Mouse (Mus musculus): Measurements from ENCODE around the gene Slc5a2. TPM values are rescaled to one million over a fixed set of nuclear protein-coding genes. Genes with fewer than 3 reads are reported as not detected.

The Slc5a2 gene
- polyA plus RNA-seq, 1 experiment from 2014 or later, result 8.4 TPM

GRCm38 (mm10) chr7:128304907-128305306 is 39.5 kb downstream of the Slc5a2 start:
- Histone ChIP-seq H3K9ac (no peak overlapping the region), H3K36me3 (no peaks in the 10 kb centered on the region), H3K27ac (no peak overlapping the region), H3K4me3 (replicated peaks) (no peak overlapping the region), H3K4me1 (peaks cover 15% of the 10 kb centered on the region), H3K4me2 (no peak overlapping the region), H3K27me3 (peaks cover 3% of the 10 kb centered on the region; the same call in 1 of the 2 replicates), H3K9me3 (replicated peaks) (no peaks in the 10 kb centered on the region)
- WGBS, result 4% methylated on average over 5 of the region's 5 CpGs
- ATAC-seq (replicated peaks; ENCODE audit: low FRiP score), result no peak; the same call in 1 of the 2 replicates

- ATAC-seq (replicated peaks; ENCODE audit: low FRiP score), result no peak
- no peak overlapping the region for H3K4me3 ChIP-seq (replicated peaks)
- H3K27ac ChIP-seq, result no peak overlapping the region
- H3K9ac ChIP-seq, result no peak overlapping the region
- H3K4me2 ChIP-seq, result no peak overlapping the region
- peaks cover under 1% of the 10 kb centered on the region; the same call in 1 of the 2 replicates for H3K27me3 ChIP-seq
- H3K4me1 ChIP-seq, result peaks cover 41% of the 10 kb centered on the region
- no peaks in the 10 kb centered on the region for H3K36me3 ChIP-seq
- no peaks in the 10 kb centered on the region for H3K9me3 ChIP-seq (replicated peaks)
Measured at GRCm38 (mm10) chr7:128307851-128308250, 42.4 kb downstream of the Slc5a2 start.

GRCm38 (mm10) chr7:128309216-128309615 is 43.8 kb downstream of the Slc5a2 start:
- Histone ChIP-seq H3K27ac (no peak overlapping the region), H3K36me3 (no peaks in the 10 kb centered on the region), H3K9me3 (replicated peaks) (no peaks in the 10 kb centered on the region), H3K4me3 (replicated peaks) (no peak overlapping the region), H3K9ac (no peak overlapping the region), H3K4me1 (peaks cover 41% of the 10 kb centered on the region), H3K4me2 (no peak overlapping the region), H3K27me3 (no peaks in the 10 kb centered on the region)
- ATAC-seq (replicated peaks; ENCODE audit: low FRiP score), result no peak
- WGBS, result 24% methylated on average over 3 of the region's 3 CpGs

GRCm38 (mm10) chr7:128309776-128310175 is 44.3 kb downstream of the Slc5a2 start:
- H3K4me1 ChIP-seq, result peaks cover 39% of the 10 kb centered on the region
- H3K4me2 ChIP-seq, result no peak overlapping the region
- H3K4me3 ChIP-seq (replicated peaks), result no peak overlapping the region
- H3K36me3 ChIP-seq, result no peaks in the 10 kb centered on the region
- H3K27ac ChIP-seq, result no peak overlapping the region
- WGBS, result 48% methylated on average over 1 of the region's 1 CpGs
- H3K27me3 ChIP-seq, result no peaks in the 10 kb centered on the region
- no peaks in the 10 kb centered on the region for H3K9me3 ChIP-seq (replicated peaks)
- H3K9ac ChIP-seq, result no peak overlapping the region
- no peak for ATAC-seq (replicated peaks; ENCODE audit: low FRiP score)

- H3K9ac ChIP-seq, result no peak overlapping the region
- H3K4me3 ChIP-seq (replicated peaks), result no peak overlapping the region
- 51% methylated on average over 8 of the region's 8 CpGs for WGBS
- peaks cover 38% of the 10 kb centered on the region for H3K4me1 ChIP-seq
- no peak overlapping the region for H3K4me2 ChIP-seq
- ATAC-seq (replicated peaks; ENCODE audit: low FRiP score), result no peak
- no peak overlapping the region for H3K27ac ChIP-seq
- H3K36me3 ChIP-seq, result no peaks in the 10 kb centered on the region
- no peaks in the 10 kb centered on the region for H3K27me3 ChIP-seq
- H3K9me3 ChIP-seq (replicated peaks), result no peaks in the 10 kb centered on the region
Measured at GRCm38 (mm10) chr7:128310229-128310688, 44.8 kb downstream of the Slc5a2 start.

- H3K27me3 ChIP-seq, result no peaks in the 10 kb centered on the region
- H3K36me3 ChIP-seq, result no peaks in the 10 kb centered on the region
- H3K9me3 ChIP-seq (replicated peaks), result no peaks in the 10 kb centered on the region
- peak overlapping the region; percentile 49 for H3K27ac ChIP-seq
- WGBS, result 27% methylated on average over 3 of the region's 3 CpGs
- no peak overlapping the region for H3K4me2 ChIP-seq
- peaks cover 38% of the 10 kb centered on the region for H3K4me1 ChIP-seq
- H3K9ac ChIP-seq, result no peak overlapping the region
- no peak overlapping the region for H3K4me3 ChIP-seq (replicated peaks)
- ATAC-seq (replicated peaks; ENCODE audit: low FRiP score), result peak; percentile 55; the same call in 1 of the 2 replicates
Measured at GRCm38 (mm10) chr7:128311263-128311662, 45.8 kb downstream of the Slc5a2 start.

- Histone ChIP-seq H3K36me3 (no peaks in the 10 kb centered on the region), H3K4me3 (replicated peaks) (no peak overlapping the region), H3K4me1 (peaks cover 39% of the 10 kb centered on the region), H3K9ac (no peak overlapping the region), H3K27ac (peak overlapping the region; percentile 49), H3K4me2 (no peak overlapping the region), H3K27me3 (no peaks in the 10 kb centered on the region), H3K9me3 (replicated peaks) (no peaks in the 10 kb centered on the region)
- ATAC-seq (replicated peaks; ENCODE audit: low FRiP score), result 0 out of 2 replicates have a peak, but pooled peaks have one; percentile 34
- 26% methylated on average over 8 of the region's 8 CpGs for WGBS
Measured at GRCm38 (mm10) chr7:128311811-128312210, 46.4 kb downstream of the Slc5a2 start.

GRCm38 (mm10) chr7:128312375-128313059 is 47.1 kb downstream of the Slc5a2 start:
- ATAC-seq (replicated peaks; ENCODE audit: low FRiP score), result no peak
- Histone ChIP-seq H3K27ac (peak overlapping the region; percentile 49; the same call in 1 of the 2 replicates), H3K4me3 (replicated peaks) (no peak overlapping the region), H3K4me1 (peaks cover 41% of the 10 kb centered on the region), H3K9me3 (replicated peaks) (no peaks in the 10 kb centered on the region), H3K4me2 (no peak overlapping the region), H3K9ac (no peak overlapping the region), H3K36me3 (no peaks in the 10 kb centered on the region), H3K27me3 (no peaks in the 10 kb centered on the region)
- 73% methylated on average over 13 of the region's 13 CpGs for WGBS

- Histone ChIP-seq H3K4me2 (no peak overlapping the region), H3K27me3 (no peaks in the 10 kb centered on the region), H3K36me3 (no peaks in the 10 kb centered on the region), H3K4me1 (peaks cover 41% of the 10 kb centered on the region), H3K27ac (no peak overlapping the region), H3K9me3 (replicated peaks) (no peaks in the 10 kb centered on the region), H3K4me3 (replicated peaks) (no peak overlapping the region), H3K9ac (no peak overlapping the region)
- ATAC-seq (replicated peaks; ENCODE audit: low FRiP score), result no peak
- 85% methylated on average over 2 of the region's 2 CpGs for WGBS
Measured at GRCm38 (mm10) chr7:128313601-128314000, 48.1 kb downstream of the Slc5a2 start.

GRCm38 (mm10) chr7:128314491-128314890 is 49.0 kb downstream of the Slc5a2 start:
- Histone ChIP-seq H3K4me1 (peaks cover 38% of the 10 kb centered on the region), H3K9ac (no peak overlapping the region), H3K4me3 (replicated peaks) (no peak overlapping the region), H3K9me3 (replicated peaks) (no peaks in the 10 kb centered on the region), H3K4me2 (no peak overlapping the region), H3K27me3 (no peaks in the 10 kb centered on the region), H3K36me3 (no peaks in the 10 kb centered on the region), H3K27ac (no peak overlapping the region)
- no peak for ATAC-seq (replicated peaks; ENCODE audit: low FRiP score)
- WGBS, result 70% methylated on average over 7 of the region's 7 CpGs

GRCm38 (mm10) chr7:128317011-128317410 is 51.6 kb downstream of the Slc5a2 start:
- Histone ChIP-seq H3K4me1 (peaks cover 25% of the 10 kb centered on the region), H3K9ac (no peak overlapping the region), H3K27ac (no peak overlapping the region), H3K27me3 (no peaks in the 10 kb centered on the region), H3K9me3 (replicated peaks) (no peaks in the 10 kb centered on the region), H3K36me3 (no peaks in the 10 kb centered on the region), H3K4me2 (no peak overlapping the region), H3K4me3 (replicated peaks) (no peak overlapping the region)
- WGBS, result 73% methylated on average over 4 of the region's 4 CpGs
- ATAC-seq (replicated peaks; ENCODE audit: low FRiP score), result no peak

GRCm38 (mm10) chr7:128319140-128319539 is 53.7 kb downstream of the Slc5a2 start:
- WGBS, result 74% methylated on average over 7 of the region's 7 CpGs
- Histone ChIP-seq H3K27ac (no peak overlapping the region), H3K4me1 (peaks cover 18% of the 10 kb centered on the region; the same call in 1 of the 2 replicates), H3K9me3 (replicated peaks) (no peaks in the 10 kb centered on the region), H3K4me3 (replicated peaks) (no peak overlapping the region), H3K4me2 (no peak overlapping the region), H3K9ac (no peak overlapping the region), H3K36me3 (no peaks in the 10 kb centered on the region), H3K27me3 (no peaks in the 10 kb centered on the region)
- ATAC-seq (replicated peaks; ENCODE audit: low FRiP score), result no peak
